Mouse (Mus musculus): ENCODE data around the gene Kif18b.
A peak's percentile ranks its signal among the peaks of the same experiment; 100 is the strongest.

Gene Kif18b

DNA sequence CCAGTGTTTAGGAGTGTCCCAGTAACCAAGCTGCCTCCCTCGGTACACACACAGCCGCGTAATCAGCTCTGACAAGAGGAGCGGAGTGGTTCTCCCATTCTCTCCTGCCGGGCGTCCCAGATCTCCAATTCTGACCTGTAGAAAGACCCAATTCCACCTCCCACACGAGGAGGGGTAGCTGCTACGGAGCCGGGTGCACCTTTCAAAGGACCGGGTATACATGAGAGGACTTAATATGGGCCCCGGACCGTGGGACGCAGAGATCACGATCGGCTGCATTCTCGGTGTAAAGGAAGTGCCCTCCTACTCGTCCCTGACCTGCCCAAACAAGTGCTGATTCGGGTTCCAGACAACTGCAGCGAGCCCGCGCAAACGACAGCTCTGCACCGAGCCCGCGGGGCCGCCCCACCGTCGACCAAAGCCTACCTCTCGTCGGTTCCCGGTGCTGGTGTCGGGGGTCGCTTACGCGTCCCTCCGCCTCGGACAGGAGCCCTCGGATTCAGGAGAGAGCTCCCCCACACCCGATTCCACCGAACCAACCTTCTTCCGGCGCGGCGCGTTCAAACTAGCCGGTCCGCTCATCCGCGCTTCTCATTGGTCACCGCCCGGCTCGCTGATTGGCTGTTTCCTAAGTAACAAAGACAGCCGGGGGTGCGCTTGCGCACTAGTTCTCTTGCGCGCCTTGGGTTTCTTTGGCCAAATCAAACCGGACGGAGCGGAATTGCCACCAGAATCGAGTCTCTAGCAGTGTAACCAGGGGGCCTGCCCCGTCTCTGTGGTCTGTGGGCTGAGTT, at the start of gene Kif18b:
Kif18b (minus strand) TSS at position 568 of the 794 bp plus-strand sequence.
- peak; percentile 77 for DNase-seq (ENCODE audit: low spot score)

DNA sequence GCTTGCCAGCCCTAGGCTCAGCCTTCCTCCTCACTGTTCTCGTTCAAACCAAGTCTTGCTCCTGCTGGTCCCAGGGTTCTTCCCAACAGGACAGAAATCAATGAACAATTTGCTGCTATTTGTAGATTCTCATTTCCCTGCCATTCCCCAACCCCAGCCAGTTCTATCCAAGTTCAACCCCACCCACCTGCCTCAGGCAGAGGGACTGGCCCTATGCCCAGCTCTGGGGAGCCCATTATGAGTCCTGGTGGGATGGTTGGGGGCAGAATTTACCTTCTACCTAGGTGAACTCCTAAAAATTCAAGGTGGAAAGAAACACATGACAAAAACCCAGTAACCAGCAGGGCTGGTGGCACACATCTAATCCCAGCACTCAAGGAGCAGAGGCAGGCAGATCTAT, 47.4 kb upstream of the Kif18b start:
- no peak for DNase-seq (ENCODE audit: low spot score)

DNA sequence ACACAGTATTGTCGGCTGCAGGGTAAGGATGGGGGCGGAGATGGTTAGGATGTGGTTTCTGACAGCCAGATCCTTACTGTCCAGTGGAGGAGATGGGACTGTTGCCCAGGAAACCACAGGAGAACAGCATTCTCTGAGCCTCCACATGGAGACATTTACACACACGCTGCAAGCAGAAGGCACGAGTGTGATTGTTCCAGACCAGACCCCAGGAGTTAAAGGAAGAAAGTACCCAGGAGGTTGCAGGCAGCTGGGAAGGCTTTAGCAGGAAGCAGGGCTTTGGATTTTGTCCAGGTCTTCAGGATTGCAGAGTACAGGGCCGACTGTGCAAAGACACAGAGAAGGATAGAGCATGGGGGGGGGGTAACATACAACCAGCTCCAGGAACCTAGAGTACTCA, 46.7 kb upstream of the Kif18b start:
- DNase-seq (ENCODE audit: low spot score) = no peak

DNA sequence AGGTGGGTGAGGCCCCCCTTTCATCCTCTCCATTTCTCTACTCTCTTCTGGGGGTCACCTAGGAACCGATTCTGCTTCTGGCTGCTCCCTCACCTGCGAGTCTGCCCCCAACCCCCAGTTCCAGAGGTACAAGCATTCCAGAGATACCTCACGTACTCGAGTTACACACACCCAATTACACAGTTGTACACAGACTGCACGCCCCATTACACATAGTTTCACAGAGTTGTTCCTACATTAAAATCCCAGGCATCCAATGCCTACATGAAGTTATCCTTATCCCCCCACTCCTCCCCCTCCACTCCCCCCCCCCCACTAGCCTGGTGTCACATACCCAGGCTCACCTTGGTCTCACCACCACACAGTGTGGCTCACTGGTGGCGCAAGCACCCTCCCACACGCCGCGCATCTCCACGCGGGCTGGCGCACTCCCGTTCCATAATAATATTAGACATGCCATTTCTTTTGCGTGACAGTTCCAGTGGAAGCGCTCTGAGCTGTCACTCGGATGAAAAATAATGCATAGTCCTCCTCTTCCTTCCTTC, 39.7 kb upstream of the Kif18b start:
- no peak for DNase-seq (ENCODE audit: low spot score)

DNA sequence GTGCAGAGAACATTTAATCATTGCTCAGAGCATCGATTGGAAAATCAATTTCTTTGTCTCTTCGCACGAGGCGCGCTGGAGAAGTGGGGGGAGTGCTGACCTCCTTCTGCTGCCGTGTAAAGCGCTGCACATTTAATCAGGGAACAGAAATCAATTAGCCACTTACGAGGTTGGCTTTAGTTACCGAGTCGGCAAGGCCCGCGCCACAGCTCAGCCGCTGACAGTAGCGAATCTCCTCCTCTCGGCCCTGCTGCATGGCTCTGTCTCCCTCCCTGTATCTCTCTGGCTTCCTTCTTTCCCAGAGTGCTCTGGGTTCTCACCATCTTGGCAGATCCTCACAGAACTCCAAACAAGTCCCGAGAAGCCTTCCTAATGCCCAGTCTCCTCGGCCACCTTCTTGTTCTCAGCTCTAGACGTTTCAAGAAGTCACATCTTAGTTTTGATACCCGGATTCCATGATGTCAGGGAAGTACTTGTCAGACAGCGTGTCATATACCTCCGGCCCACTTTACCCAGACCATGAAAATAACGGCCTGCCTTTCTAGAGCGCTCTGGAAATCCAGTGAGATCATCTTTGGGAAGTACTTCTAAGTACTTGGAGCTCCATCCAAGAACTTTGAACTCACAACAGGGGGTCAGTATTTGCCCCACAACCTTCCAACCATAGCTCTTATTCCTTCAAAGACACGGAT, 39.1 kb upstream of the Kif18b start:
- no peak for DNase-seq (ENCODE audit: low spot score)

DNA sequence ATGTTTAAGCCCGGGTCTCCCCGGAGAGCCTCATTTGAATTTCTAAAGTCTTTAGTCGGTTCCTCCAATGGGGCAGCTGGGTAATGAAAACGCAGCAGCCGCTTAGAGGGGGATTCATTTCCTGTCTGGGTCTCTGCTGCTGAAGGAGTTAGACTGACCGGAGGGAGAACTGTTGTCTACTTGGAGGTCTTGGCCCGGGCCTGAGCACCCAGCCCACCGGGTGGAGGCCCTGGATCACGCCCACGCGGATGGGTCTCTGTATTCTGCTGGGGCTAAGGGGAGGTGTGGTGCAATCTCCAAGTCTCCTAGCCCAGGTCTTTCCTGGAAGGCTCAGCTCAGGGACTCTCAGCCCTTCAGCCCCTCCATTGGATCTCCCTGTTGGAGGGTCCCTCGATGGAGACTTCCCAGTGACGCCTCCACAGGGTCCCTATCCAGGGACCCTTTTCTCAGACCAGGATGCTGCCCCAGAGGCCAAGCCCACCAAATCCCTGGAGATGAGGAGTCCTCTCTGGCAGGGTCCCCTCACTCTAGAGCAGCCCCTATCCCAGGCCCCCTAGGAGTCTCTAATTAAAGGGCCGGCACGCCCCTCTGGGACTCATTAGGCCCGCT, 38.4 kb upstream of the Kif18b start:
- no peak for DNase-seq (ENCODE audit: low spot score)

DNA sequence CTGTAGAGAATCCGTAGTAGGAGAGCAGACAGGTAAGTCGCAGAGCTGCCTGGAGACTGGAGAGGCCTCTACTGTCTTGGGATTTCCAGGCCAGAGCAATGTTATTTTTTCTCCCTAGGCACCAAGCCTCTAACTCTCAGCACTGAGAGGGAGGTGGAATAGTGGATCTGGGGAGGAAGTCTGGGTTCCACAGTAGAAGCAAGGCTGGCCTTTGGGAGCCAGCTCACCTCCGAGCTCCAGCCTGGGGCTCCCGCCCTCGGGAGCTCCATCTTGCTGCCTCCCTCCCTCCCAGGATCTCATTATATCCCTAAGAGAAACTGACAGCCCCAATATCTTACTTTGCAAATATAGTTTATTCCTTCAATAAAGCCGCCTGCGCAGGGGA, 37.9 kb upstream of the Kif18b start:
- DNase-seq (ENCODE audit: low spot score) = no peak

DNA sequence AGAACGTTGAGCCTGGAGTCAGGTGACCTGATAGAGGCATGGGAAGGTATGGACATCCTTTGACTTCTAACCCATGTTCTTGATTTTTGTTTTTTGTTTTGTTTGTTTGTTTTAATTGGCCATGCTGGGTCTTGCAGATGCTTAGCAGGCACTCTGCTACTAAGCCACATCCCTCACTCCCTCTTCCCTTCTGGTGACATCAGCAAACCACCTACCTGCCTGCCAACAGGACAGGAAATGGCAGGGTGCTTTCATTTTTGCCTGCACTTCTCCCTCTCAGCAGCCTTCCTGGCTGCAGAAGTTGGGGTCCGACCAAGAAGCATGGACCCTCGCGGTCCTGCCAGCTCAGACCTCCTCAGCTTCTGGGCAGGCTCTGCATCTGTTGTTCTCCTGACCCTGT, 36.2 kb upstream of the Kif18b start:
- DNase-seq (ENCODE audit: low spot score) = no peak

DNA sequence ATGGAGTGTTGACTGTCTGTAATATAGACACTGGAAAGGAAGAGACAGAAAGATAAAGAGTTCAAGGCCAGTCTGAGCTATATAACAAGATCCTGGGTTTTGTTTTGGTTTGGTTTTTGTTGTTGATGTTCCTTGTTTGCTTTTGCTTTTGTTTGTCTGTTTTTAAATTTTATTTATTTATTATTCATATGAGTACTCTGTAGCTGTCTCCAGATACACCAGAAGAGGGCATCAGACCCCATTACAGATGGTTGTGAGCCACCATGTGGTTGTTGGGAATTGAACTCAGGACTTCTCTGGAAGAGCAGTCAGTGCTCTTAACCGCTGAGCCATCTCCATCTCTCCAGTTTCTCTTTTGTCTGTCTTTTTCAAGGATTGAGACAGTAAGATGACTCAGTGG, 33.9 kb upstream of the Kif18b start:
- no peak for DNase-seq (ENCODE audit: low spot score)

DNA sequence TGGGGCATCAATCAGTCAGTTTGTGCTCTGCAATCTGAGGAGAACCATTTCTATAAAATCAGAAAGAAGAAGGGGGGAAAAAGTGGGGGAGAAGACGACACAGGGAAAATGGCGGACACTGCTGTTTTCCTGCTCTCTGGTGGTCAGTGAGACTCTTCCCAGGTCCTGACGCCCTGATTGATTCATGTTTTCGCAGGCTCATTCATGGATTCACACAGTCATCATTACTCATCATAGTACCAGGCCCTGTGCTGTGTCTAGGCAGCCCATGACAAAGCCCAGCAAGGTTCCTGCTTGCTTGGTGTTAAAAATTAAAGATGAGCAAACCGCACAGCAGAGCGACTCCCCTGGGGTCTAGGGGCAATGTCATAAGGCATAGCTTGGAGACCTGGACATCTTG, 33.5 kb upstream of the Kif18b start:
- no peak for DNase-seq (ENCODE audit: low spot score)

DNA sequence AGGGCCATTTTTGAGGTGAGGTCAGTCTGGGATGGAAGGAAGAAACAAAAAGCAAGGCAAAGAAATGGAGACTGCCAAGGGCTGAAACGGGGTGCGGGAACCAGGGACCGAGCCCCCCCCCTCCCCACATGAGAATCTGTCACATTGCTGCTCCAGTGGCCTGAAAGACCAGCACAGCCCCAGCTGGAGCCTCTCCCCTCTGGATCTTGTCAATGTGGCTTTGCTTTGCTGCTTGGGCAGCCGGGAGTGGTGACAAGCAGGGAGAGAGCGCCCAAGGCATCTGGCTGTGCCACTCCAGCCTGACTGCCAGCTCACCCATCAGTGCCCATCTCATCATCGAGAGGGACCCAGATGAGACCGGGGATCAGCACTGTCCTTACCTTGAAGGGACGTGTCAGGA, 32.8 kb upstream of the Kif18b start:
- DNase-seq (ENCODE audit: low spot score) = no peak

DNA sequence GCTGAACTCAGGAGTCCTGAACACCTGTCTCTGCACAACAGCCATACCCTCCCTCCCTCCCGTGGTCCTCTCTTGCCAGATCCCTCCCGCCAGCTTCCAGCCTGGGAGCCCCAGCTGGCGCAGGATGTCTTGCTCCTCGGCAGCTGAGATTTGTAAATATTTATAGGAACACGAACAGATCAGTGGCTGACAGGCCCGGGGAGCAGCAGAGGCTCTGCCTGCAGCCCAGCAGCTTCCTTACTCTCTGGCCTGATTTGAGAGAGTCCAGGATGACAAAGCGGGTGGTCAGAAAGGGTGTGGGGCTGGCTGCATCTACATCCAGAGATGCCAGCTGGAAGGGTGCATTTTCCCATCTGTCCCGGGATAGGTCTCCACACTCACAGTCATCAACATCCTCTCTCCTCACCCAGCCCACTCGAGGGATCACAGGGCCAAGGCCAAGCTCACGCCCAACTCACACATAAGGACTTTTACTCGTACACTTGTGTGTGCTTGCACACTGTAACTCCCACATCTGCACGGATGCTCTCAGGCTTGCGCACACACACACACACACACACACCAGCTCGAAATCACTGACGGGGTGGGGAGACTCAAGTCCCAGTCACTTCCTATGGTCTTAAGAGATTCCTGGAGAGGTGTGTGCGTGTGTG, 32.2 kb upstream of the Kif18b start:
- no peak for DNase-seq (ENCODE audit: low spot score)

DNA sequence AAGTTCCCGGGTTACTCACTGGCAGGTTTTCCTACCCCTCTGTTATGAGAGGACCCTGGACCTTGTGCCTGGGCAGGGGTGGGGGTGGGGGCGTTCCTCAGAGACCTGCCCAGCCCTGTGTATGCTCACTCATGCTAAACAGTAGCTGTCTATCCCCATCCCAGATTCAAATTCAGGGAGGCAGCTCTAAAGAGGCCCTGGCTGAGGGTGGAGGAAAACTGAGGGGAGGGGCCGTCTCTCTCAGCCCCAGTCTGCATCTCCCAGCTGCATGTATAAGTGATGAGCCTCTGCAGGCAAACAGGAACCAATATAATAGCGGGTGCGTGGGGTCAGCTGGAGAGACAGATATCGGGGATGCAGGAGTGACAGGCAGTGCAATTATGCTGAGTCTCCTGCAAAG, 28.0 kb upstream of the Kif18b start:
- DNase-seq (ENCODE audit: low spot score) = no peak

DNA sequence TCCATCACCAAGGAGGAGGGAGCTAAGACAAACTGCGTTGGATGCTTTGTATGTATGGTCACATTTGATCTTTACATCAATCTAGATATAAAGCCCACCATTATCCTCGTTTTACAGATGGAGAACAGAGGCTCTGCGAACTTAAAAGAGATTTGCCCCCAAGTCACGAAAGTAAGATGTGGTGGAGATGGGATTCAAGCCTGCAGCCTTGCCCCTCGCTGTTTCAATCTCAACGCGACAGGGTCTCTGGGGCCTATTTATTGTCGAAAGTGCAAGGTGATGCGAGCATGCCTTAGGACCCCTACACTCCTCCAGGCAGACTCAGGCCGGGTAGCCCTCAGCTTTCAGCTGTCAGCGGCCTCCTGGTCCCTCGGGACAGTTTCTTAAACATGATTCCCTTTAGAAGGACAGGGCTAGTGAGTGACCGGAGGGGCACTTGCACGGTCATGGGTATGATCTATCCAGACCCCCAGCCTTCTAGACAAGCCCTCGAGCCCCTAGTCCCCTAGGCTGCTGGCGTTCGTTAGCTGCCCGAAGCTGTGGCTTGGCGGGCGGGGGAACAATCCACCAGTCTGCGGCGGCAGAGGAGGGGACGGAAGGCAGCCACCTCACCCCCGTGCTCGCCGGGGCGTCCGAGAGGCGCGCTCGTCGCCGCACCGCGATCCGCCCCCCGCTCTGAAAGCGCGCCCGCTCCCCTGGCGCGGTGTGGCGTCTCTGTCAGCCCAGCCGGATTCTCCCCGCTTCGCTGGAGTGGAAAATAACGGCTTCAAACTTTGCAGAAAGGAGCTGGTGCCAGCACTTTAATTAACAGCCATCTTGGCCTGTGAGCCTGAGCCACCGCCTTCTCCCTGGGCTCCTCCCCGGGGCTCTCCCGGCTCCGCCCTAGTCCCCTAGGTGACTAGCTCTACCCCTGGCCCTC, 23.4 kb upstream of the Kif18b start:
- no peak for DNase-seq (ENCODE audit: low spot score)

DNA sequence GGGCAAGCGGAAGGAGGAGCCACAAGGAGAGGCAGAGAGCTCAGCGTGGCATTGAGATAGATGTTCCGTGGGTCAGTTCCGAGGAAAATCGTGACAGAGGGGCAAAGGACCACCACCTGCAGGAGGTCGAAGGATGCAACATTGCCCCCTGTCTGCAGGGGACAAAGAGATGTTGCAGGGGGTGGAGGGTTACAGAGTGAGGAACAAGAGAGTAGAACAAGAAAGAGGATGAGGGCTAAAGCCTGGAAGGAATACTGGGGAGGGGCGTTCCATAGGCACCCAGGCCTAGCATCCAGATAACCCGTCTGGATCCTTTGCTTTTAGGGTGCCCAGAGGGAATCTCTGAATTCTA, 22.0 kb upstream of the Kif18b start:
- no peak for DNase-seq (ENCODE audit: low spot score)

DNA sequence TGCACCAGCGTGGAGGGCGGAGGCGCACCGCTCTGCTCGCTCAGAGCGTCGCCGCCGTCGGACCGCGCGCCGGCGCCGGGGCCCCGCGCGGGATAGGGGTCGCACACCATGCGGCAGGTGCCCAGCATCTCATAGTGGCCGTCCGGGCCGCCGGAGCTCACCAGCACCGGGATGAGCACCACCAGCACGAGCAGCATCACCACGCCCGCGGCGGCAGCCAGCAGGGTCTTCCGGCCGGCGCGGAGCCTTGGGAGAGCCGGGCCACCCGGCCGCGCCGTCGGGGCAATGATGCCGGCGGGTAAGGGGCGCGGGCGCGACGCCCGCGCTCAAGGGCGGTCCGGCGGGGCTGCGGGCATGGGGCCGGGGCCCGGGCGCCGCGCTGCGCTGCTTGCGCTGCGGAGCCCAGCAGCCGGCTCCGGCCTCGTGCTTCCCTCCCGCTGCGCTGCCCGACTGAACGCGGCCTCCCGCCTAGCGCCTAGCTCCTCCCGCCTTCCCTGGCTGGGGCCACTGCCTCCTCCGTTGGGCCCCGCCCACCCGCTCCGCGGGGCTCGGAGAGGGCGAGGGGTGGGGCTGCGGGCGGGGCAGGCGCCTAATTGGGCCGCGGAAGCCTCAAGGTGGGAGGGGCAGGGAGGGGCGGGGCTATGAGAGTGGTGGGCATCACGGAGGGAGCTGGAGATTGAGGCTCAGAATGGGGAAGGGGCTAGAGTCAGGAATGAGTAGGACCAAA, 21.5 kb upstream of the Kif18b start, which contains the start of gene C1ql1:
C1ql1 (minus strand) TSS at position 424 of the 727 bp plus-strand sequence.
- DNase-seq (ENCODE audit: low spot score) = peak; percentile 47

DNA sequence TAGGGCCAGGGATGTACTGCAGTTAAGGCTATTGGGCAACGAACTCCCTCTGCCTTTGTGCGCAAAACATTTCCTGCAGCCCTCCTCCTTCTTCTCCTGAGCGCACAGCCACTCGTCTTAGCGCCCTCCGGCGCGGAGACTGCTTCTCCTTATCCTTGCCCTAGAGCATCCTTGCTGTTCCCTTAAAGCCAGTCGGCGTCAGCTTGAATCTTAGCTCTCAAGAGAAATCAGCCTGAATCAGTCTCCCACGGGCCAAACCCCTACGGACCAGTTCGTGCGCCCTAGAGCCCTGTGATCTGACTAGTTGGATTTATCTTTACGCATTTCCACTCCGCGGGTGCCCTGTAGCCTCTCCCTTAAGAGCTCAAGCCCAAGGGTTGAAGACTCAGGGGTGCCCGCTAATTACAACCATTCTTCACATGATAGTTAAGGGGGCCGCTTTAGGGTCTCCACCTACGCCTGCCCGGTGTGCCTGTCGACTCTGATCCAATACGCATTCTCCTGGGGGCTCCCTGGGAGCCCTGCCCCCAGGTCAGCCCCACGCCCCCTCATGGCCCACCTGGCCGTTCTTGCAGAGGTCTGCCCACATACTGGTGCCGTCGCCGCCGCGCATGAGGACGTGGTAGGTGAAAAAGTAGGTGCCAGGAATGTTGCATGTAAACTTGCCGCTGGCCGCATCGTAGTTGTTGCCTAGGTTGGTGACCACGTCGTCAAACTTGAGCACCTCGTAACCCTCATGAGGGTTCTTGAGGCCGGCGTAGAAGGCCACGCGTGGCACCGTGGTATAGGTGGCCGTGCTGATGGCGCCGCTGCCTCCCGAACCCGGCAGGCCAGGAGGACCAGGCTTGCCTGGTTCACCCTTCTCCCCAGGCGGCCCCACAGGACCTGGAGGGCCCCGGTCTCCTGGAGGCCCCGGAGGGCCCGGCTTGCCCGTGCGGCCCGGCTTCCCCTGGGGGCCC, 20.7 kb upstream of the Kif18b start:
- no peak for DNase-seq (ENCODE audit: low spot score)

DNA sequence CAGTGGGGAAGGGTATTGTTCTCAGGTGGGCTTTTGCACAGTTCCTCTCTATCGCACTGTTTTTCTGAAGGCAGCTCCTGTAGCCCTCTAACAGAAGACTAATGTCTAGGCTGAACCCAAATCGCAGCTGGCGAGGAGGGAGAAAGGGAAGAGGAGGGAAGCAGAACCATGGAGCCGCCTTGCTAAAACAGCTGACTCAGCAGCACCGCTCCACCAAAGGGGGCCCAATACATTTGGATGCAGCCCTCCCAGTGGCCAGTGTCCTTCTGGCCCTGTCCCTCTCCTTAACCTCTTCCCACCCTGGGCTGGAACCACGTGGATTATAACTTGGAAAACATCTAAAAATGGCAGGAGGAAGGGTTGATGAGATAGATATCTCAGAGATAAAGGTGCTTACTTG, 16.3 kb upstream of the Kif18b start:
- DNase-seq (ENCODE audit: low spot score) = no peak

DNA sequence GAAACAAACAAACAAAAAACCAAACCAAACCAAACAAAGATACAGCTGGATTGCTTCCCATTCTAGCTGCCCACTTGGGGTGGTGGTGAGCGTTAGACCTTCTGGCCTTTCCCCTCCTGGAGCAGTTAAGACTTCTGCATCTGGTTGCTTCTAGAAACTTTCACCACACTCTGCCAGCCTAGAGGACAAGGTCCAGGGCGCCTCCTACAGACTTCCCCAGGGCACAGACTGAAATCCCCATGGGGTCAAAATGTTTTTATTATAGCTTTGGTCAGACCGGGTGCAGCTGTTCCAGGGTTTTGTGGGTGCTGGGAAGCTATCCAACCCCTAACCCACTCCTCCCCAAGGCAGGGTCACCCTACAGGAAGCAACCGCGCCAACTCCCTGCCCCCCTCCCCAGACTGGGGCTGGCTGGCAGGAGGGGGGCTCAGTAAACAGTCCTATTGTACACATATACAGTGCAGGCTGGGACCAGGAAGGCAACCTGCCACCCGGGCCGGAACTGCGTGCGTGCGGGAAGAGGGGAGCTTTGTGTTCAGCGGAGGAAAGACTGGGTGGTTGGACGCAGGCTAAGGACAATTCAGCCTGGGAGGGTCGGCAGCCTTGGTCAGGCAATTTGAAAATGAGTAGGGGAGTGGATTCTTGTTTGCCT, 14.2 kb upstream of the Kif18b start:
- no peak for DNase-seq (ENCODE audit: low spot score)

All from urinary bladder, postnatal 10 days (tissue).